Mouse (Mus musculus): ENCODE results near the gene Srp68. TPM values are rescaled to one million over a fixed set of nuclear protein-coding genes. Genes with fewer than 3 reads are reported as not detected.
A peak's percentile ranks its signal among the peaks of the same experiment; 100 is the strongest.

The Srp68 gene
- polyA plus RNA-seq, 1 experiment from 2014 or later: 88.2 TPM

GRCm38 (mm10) chr11:116201151-116201550 is 72.9 kb downstream of the Srp68 start:
- ATAC-seq (ENCODE audit: insufficient number of reproducible peaks, low FRiP score, low TSS enrichment, low read depth): no peak
- H3K4me2 ChIP-seq (ENCODE audit: low read depth, severe bottlenecking): no peak overlapping the region

GRCm38 (mm10) chr11:116198639-116199531 is 75.1 kb downstream of the Srp68 start, which contains the start of the genes Ten1 and Acox1:
Gene Ten1, plus strand, starts transcription at chr11:116198855.
Gene Acox1, minus strand, starts transcription at chr11:116199045.
- H3K4me3 ChIP-seq (ENCODE audit: low read depth, low read length): peak within 1 kb of the TSS; percentile 82
- H3K4me2 ChIP-seq (ENCODE audit: low read depth, severe bottlenecking): peak within 1 kb of the TSS; percentile 82
- no peaks in the 10 kb centered on the region for H3K27me3 ChIP-seq (ENCODE audit: control insufficient read depth, insufficient read depth, low read length)
- peak; percentile 96 for DNase-seq (ENCODE audit: low spot score)
- H3K9me3 ChIP-seq (ENCODE audit: control insufficient read depth, low read length): no peaks in the 10 kb centered on the region
- peaks cover 4% of the 10 kb centered on the region; the same call in 1 of the 2 replicates for H3K36me3 ChIP-seq (ENCODE audit: control insufficient read depth, insufficient read depth, low read length)
- peak; percentile 96 for ATAC-seq (ENCODE audit: insufficient number of reproducible peaks, low FRiP score, low TSS enrichment, low read depth)
- 0 out of 2 replicates have a peak, but pooled peaks cover 3% of the 10 kb centered on the region for H3K4me1 ChIP-seq (ENCODE audit: control insufficient read depth, insufficient read depth, low read length)
- WGBS: under 1% methylated on average over 62 of the region's 62 CpGs
- H3K9ac ChIP-seq (ENCODE audit: low read length): peak within 1 kb of the TSS; percentile 89
- H3K27ac ChIP-seq (replicated peaks; ENCODE audit: low read depth, low read length): peak within 1 kb of the TSS; percentile 89

More at GRCm38 (mm10) chr11:116201151-116201550, 72.9 kb downstream of the Srp68 start:
- Histone ChIP-seq H3K9ac (ENCODE audit: low read length) (no peak overlapping the region), H3K36me3 (ENCODE audit: control insufficient read depth, insufficient read depth, low read length) (peaks cover 4% of the 10 kb centered on the region; the same call in 1 of the 2 replicates), H3K9me3 (ENCODE audit: control insufficient read depth, low read length) (no peaks in the 10 kb centered on the region), H3K27ac (replicated peaks; ENCODE audit: low read depth, low read length) (no peak overlapping the region), H3K27me3 (ENCODE audit: control insufficient read depth, insufficient read depth, low read length) (no peaks in the 10 kb centered on the region), H3K4me1 (ENCODE audit: control insufficient read depth, insufficient read depth, low read length) (0 out of 2 replicates have a peak, but pooled peaks cover 3% of the 10 kb centered on the region), H3K4me3 (ENCODE audit: low read depth, low read length) (no peak overlapping the region)
- 95% methylated on average over 2 of the region's 2 CpGs for WGBS
- DNase-seq (ENCODE audit: low spot score): no peak

GRCm38 (mm10) chr11:116198132-116198531 is 75.9 kb downstream of the Srp68 start:
- Histone ChIP-seq H3K36me3 (ENCODE audit: control insufficient read depth, insufficient read depth, low read length) (peaks cover 4% of the 10 kb centered on the region; the same call in 1 of the 2 replicates), H3K9me3 (ENCODE audit: control insufficient read depth, low read length) (no peaks in the 10 kb centered on the region), H3K27me3 (ENCODE audit: control insufficient read depth, insufficient read depth, low read length) (no peaks in the 10 kb centered on the region), H3K4me2 (ENCODE audit: low read depth, severe bottlenecking) (peak overlapping the region; percentile 82), H3K4me3 (ENCODE audit: low read depth, low read length) (peak overlapping the region; percentile 82), H3K27ac (replicated peaks; ENCODE audit: low read depth, low read length) (peak overlapping the region; percentile 12; the same call in 1 of the 2 replicates), H3K9ac (ENCODE audit: low read length) (peak overlapping the region; percentile 89), H3K4me1 (ENCODE audit: control insufficient read depth, insufficient read depth, low read length) (0 out of 2 replicates have a peak, but pooled peaks cover 3% of the 10 kb centered on the region)
- 24% methylated on average over 13 of the region's 13 CpGs for WGBS
- no peak for DNase-seq (ENCODE audit: low spot score)
- no peak for ATAC-seq (ENCODE audit: insufficient number of reproducible peaks, low FRiP score, low TSS enrichment, low read depth)

- 0 out of 2 replicates have a peak, but pooled peaks cover 3% of the 10 kb centered on the region for H3K4me1 ChIP-seq (ENCODE audit: control insufficient read depth, insufficient read depth, low read length)
- 0 out of 2 replicates have a peak overlapping the region, but pooled peaks have one; percentile 6 for H3K4me3 ChIP-seq (ENCODE audit: low read depth, low read length)
- DNase-seq (ENCODE audit: low spot score): no peak
- WGBS: 89% methylated on average over 6 of the region's 6 CpGs
- H3K4me2 ChIP-seq (ENCODE audit: low read depth, severe bottlenecking): peak overlapping the region; percentile 15; the same call in 1 of the 2 replicates
- no peaks in the 10 kb centered on the region for H3K27me3 ChIP-seq (ENCODE audit: control insufficient read depth, insufficient read depth, low read length)
- H3K9me3 ChIP-seq (ENCODE audit: control insufficient read depth, low read length): no peaks in the 10 kb centered on the region
- H3K36me3 ChIP-seq (ENCODE audit: control insufficient read depth, insufficient read depth, low read length): peaks cover 4% of the 10 kb centered on the region; the same call in 1 of the 2 replicates
- H3K27ac ChIP-seq (replicated peaks; ENCODE audit: low read depth, low read length): no peak overlapping the region
- ATAC-seq (ENCODE audit: insufficient number of reproducible peaks, low FRiP score, low TSS enrichment, low read depth): no peak
- no peak overlapping the region for H3K9ac ChIP-seq (ENCODE audit: low read length)
Measured at GRCm38 (mm10) chr11:116197584-116197906, 76.5 kb downstream of the Srp68 start.

- Histone ChIP-seq H3K27ac (replicated peaks; ENCODE audit: low read depth, low read length) (no peak overlapping the region), H3K9ac (ENCODE audit: low read length) (no peak overlapping the region), H3K4me2 (ENCODE audit: low read depth, severe bottlenecking) (peak overlapping the region; percentile 15; the same call in 1 of the 2 replicates), H3K4me1 (ENCODE audit: control insufficient read depth, insufficient read depth, low read length) (0 out of 2 replicates have a peak, but pooled peaks cover 3% of the 10 kb centered on the region), H3K4me3 (ENCODE audit: low read depth, low read length) (0 out of 2 replicates have a peak overlapping the region, but pooled peaks have one; percentile 6), H3K27me3 (ENCODE audit: control insufficient read depth, insufficient read depth, low read length) (no peaks in the 10 kb centered on the region), H3K9me3 (ENCODE audit: control insufficient read depth, low read length) (no peaks in the 10 kb centered on the region), H3K36me3 (ENCODE audit: control insufficient read depth, insufficient read depth, low read length) (peaks cover 2% of the 10 kb centered on the region; the same call in 1 of the 2 replicates)
- ATAC-seq (ENCODE audit: insufficient number of reproducible peaks, low FRiP score, low TSS enrichment, low read depth): no peak
- no peak for DNase-seq (ENCODE audit: low spot score)
- 94% methylated on average over 18 of the region's 18 CpGs for WGBS
Measured at GRCm38 (mm10) chr11:116196866-116197583, 77.0 kb downstream of the Srp68 start.

- no peaks in the 10 kb centered on the region for H3K27me3 ChIP-seq (ENCODE audit: control insufficient read depth, insufficient read depth, low read length)
- H3K4me3 ChIP-seq (ENCODE audit: low read depth, low read length): no peak overlapping the region
- 0 out of 2 replicates have a peak, but pooled peaks cover 3% of the 10 kb centered on the region for H3K4me1 ChIP-seq (ENCODE audit: control insufficient read depth, insufficient read depth, low read length)
- H3K4me2 ChIP-seq (ENCODE audit: low read depth, severe bottlenecking): no peak overlapping the region
- no peaks in the 10 kb centered on the region for H3K9me3 ChIP-seq (ENCODE audit: control insufficient read depth, low read length)
- H3K27ac ChIP-seq (replicated peaks; ENCODE audit: low read depth, low read length): no peak overlapping the region
- no peak overlapping the region for H3K9ac ChIP-seq (ENCODE audit: low read length)
- ATAC-seq (ENCODE audit: insufficient number of reproducible peaks, low FRiP score, low TSS enrichment, low read depth) (no peak), DNase-seq (ENCODE audit: low spot score) (no peak)
- peaks cover 4% of the 10 kb centered on the region for H3K36me3 ChIP-seq (ENCODE audit: control insufficient read depth, insufficient read depth, low read length)
- WGBS: 90% methylated on average over 3 of the region's 3 CpGs
Measured at GRCm38 (mm10) chr11:116196336-116196735, 77.7 kb downstream of the Srp68 start.

GRCm38 (mm10) chr11:116195252-116195651 is 78.8 kb downstream of the Srp68 start:
- Histone ChIP-seq H3K27me3 (ENCODE audit: control insufficient read depth, insufficient read depth, low read length) (no peaks in the 10 kb centered on the region), H3K4me2 (ENCODE audit: low read depth, severe bottlenecking) (no peak overlapping the region), H3K4me1 (ENCODE audit: control insufficient read depth, insufficient read depth, low read length) (0 out of 2 replicates have a peak, but pooled peaks cover 3% of the 10 kb centered on the region), H3K4me3 (ENCODE audit: low read depth, low read length) (no peak overlapping the region), H3K27ac (replicated peaks; ENCODE audit: low read depth, low read length) (no peak overlapping the region), H3K36me3 (ENCODE audit: control insufficient read depth, insufficient read depth, low read length) (peaks cover 8% of the 10 kb centered on the region), H3K9ac (ENCODE audit: low read length) (no peak overlapping the region), H3K9me3 (ENCODE audit: control insufficient read depth, low read length) (no peaks in the 10 kb centered on the region)
- DNase-seq (ENCODE audit: low spot score): no peak
- no peak for ATAC-seq (ENCODE audit: insufficient number of reproducible peaks, low FRiP score, low TSS enrichment, low read depth)
- WGBS: 81% methylated on average over 5 of the region's 5 CpGs
